Mouse (Mus musculus): Measurements from ENCODE around the gene Atp5b.
"Not testable (repeated sequence)": the region's sequence is repeated elsewhere in the genome, so short reads cannot be mapped to it uniquely, and the experiment has no call there.

Gene Atp5b

DNA sequence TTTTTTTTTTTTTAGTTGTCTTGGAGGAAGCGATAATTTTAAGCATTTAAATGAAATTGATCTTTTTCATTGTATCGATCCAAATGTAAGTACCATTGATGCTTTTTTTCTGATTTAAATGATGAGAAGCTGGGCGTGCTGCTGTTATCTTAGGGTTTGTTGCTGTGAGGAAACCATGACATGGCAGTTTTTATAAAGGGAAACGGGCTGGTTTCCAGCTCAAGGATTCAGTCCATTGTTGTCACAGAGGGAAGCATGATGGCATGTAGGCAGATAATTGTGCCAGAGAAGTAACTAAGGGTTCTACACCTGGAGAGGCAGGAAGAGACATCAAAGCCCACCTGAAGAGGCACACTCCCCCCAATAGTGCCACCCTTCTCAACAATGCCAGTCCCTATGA lies 13.9 kb upstream of the Atp5b start:
- no peak for DNase-seq (ENCODE audit: low read depth, low spot score)

DNA sequence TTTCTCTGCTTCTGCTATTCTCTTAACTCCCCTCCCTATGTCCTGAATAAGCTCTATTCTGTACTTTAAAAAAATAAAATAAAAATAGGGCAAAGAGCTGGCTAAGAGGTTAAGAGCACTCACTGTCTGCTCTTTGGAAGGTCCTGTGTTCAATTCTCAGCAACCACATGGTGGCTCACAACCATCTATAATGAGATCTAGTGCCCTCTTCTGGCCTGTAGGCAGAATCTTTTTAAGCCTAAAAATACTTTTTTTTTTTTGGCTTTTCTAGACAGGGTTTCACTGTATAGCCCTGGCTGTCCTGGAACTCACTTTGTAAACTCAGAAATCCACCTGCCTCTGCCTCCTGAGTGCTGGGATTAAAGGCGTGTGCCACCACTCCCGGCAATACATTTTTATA lies 12.6 kb upstream of the Atp5b start:
- not testable (repeated sequence) for DNase-seq (ENCODE audit: low read depth, low spot score)

DNA sequence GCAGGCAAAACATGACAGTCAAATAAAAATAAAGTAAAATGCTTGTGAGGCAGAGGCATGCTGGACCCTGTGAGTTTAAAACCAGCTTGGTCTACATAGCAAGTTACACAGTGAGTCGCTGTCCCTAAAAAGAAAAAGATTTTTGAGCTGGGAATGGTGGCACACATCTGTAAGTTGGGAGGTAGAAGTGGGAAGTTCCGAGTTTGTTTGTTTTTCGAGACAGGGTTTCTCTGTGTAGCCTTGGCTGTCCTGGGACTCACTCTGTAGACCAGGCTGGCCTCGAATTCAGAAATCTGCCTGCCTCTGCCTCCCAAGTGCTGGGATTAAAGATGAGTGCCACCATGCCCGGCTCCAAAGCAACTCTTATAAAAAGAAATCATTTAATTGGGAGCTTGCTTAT lies 4.8 kb upstream of the Atp5b start:
- DNase-seq (ENCODE audit: low read depth, low spot score): not testable (repeated sequence)

DNA sequence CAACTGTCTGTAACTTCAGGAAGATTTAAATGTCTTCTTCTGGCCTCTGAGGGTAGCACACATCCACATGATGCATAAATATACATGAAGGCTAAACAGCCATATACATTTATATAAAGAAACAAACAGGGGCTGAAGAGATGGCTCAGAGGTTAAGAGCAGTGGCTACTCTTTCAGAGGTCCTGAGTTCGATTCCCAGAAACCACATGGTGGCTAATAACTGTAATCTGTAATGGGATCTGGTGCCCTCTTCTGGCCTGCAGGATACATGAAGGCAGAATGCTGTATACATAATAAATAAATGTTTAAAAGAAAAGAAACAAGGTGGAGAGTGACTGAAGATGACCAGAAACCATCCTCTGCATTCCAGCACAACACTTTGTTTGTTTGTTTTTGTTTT lies 2.6 kb upstream of the Atp5b start:
- no peak for DNase-seq (ENCODE audit: low read depth, low spot score)

DNA sequence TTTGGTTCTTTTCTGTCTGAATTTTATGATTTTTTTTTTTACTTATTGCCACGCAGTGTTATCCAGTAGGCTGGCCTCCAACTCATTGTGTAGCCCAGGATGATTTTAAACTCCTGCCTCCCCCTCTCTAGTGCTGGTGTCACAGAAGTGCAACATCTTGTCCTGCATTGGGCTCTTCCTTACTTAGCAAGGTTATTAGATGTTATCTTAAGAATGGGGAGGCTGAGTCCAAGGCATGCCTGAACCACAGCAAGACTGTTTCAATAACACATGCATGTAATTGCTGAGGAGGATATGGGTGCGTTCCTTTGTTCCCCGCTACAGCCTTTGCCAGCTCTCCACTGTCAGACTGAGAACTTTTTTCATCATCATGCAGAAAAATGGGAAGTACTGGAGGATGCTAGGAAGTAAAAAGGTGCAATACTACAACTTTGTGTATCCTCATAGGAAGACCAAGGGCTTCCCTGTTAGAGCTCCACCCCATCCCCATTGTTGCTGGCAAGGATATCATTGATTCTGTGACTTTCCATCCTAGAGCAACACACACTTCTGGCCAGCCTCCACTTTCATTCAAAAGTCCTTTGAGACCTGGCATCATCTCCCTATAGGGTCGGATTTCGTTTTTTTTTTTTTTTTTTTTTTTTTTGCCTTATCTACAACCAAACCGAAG lies 1.1 kb upstream of the Atp5b start:
- DNase-seq (ENCODE audit: low read depth, low spot score): no peak

DNA sequence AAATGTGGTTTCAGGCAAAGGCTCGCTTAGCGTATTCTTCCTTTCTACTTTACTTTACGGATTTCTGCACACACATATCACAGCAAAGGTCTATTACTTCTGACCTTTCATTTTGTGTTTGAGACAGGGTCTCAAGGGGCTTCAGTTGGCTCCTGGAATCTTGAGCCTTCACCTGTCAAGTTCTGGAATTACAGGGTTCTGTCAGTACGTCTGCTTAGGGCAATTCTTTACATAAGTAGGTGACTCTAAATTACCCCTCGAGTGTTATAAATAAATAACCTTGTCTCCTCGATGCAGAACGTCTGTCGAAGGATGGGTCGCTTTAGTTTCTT lies 630 bp upstream of the Atp5b start:
- DNase-seq (ENCODE audit: low read depth, low spot score): no peak

DNA sequence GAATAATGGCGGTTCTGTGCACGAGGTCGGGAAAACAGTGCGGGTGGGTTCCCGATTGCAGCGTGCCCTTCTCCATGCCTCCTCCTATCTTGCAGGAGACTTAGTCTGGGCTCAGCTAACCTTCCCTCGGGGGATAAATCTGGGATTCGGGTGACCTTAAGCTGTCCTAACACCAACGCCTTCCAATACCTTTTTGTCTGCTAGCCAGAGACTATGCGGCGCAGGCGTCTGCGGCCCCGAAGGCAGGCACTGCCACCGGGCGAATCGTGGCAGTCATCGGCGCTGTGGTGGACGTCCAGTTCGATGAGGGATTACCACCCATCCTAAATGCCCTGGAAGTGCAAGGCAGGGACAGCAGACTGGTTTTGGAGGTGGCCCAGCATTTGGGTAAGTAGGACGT lies 615 bp downstream of the Atp5b start:
- DNase-seq (ENCODE audit: low read depth, low spot score): no peak

DNA sequence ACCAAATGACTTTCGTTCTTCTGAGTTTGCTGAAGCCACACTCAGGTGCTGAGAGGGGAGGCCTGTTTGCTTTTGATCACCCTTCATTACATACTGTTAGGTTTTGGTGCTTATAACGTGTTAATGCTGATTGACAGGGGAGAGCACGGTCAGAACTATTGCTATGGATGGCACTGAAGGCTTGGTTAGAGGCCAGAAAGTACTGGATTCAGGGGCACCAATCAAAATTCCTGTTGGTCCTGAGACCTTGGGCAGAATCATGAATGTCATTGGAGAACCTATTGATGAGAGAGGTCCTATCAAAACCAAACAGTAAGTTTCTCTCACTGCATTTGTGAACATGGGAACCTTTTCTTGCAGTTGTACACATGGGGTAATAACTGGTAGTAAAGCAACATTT lies 1.1 kb downstream of the Atp5b start:
- DNase-seq (ENCODE audit: low read depth, low spot score): no peak

DNA sequence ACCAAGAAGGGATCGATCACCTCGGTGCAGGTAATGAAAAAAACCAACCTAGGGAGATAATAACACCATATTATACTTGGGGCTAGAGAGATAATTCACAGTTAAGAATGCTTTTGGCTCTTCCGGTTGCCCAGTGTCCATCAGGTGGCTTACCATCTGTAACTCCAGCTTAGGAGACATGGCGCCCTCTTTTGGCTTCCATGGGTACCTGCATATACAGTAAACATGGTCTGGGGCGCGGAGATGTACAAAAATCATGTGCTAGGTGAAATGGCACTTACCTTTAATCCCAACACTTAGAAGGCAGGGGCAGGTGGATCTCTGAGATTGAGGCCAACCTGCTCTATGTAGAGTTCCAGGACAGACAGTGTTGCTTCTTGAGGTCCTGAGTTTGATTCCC lies 3.3 kb downstream of the Atp5b start:
- no peak for DNase-seq (ENCODE audit: low read depth, low spot score)

DNA sequence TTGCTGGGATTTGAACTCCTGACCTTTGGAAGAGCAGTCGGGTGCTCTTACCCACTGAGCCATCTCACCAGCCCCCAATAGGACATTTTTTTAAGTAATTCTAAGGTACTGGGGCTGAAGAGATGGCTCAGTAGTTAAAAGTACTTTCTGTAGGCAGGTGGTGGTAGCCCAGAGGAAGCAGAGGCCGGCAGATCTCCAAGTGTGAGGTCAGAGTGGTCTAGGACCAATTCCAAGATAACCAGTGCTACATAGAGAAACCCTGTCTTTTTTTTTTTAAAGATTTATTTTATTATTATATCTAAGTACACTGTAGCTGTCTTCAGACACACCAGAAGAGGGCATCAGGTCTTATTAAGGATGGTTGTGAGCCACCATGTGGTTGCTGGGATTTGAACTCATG lies 4.1 kb downstream of the Atp5b start:
- not testable (repeated sequence) for DNase-seq (ENCODE audit: low read depth, low spot score)

DNA sequence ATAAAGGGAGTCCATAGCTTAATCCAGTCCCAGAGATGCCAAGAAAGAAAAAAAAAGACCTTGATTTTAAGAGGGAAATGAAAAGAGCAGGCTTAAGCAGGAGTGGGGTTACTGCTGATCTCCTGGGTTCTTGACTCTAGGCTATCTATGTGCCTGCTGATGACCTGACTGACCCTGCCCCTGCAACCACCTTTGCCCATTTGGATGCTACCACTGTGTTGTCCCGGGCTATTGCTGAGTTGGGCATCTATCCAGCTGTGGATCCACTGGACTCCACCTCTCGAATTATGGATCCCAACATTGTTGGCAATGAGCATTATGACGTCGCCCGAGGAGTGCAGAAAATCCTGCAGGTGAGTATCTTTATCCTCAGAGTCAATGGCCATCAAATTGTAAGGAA lies 5.1 kb downstream of the Atp5b start:
- no peak for DNase-seq (ENCODE audit: low read depth, low spot score)

DNA sequence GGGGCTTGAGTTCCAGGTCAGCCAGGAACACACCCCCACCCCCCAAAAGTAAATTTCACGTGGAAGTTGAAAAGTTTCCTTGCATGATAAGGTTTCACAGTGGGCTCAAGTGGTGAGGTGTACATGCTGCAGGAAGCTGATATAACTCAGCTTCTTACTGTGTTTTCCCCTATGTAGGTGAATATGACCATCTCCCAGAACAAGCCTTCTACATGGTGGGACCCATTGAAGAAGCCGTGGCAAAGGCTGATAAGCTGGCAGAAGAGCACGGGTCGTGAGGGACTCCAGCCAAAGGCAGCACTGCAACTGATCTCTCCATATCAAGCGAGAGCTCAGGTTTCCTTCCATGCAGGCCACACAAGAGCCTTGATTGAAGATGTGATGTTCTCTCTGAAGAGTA lies 6.8 kb downstream of the Atp5b start:
- no peak for DNase-seq (ENCODE audit: low read depth, low spot score)

DNA sequence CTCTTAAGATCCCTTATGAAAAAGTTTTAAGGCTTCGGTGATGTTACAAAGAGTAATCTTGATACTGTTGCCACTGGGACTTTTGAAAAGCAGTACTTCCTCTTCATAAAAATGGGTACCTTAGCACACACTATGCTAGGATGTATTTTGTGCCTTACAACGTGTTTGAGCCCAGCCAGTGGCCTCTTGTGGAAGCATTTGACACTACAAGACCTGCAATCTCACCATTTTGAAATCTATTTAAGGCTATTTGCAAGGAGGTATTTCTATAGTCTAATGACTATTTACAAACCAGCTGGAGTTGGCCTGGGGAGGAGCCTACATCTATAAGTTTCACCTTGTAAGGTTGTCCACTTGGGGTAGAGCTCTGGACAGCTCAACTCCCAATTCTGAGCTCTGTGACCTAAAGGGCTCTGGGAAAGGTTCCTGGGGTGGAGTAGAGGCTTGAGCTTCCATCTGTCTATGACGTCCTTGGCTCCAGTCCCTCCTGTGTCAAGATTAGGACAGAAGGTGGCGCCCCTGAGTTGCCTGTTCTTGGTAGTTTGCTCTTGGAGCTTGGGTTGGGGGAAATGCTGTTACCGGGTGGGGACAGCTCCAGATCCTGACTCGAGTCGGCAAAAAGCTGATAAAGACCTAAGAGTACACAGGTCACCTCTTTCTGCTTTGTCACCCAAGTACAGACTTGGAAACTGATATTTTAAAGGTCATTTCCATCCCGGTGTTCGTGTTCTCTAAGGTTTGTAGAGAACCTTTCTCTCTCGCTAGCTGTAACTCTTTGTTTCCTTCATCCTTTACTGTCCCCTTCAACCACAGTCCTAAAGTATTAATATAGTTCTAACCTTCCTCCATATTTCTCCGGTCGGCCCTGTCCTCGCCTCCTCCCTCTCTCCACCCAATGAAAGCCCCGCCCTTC lies 7.8 kb downstream of the Atp5b start:
- DNase-seq (ENCODE audit: low read depth, low spot score): peak; percentile 72

DNA sequence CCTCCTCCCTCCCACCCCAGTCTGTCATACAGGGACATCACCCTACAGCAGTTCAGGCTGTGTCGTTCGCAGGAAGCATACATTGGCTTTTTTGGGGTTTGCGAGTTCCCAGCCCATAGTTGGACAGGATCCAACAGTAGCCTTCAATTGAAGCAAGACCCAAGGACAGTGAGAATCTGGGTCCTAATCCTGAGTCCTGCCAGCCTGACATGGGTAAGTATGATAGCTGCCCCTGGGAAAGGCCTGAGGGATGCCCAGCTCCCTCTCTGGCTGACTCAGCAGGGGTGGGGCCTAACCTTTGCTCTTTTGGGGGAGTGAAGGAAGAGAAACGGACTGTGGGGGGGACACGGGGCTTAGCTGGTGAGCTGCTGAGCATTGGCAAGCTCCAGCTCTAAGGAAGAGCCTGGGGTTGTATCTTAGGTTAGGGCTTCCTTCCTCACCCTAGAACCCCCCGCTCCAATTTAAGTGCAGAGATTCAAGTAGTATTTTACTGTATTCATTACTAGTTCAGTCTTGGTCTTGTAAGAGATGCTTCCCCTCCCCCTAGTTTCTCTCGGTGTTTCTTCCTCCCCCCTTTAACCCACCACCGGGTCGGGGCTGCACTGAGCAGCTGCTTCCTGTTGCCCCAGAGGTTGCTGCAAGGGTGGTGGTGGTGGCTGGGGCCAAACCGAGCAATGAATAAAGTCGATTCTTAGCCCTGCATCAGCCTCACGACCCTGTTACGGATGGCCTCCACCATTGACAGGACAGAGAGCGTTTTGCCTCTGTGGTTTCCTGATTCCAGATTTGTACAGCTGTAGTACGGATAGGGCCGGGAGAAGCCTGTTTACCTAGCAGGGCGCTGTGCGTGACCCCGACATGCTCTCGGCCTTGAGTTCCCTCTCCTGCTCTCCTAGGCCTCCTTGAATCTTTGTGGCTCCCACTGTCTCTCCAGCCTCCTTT lies 8.8 kb downstream of the Atp5b start, which contains the start of gene Baz2a:
Gene Baz2a (plus strand): TSS at position 14 of the 942 bp plus-strand sequence.
- DNase-seq (ENCODE audit: low read depth, low spot score): no peak

DNA sequence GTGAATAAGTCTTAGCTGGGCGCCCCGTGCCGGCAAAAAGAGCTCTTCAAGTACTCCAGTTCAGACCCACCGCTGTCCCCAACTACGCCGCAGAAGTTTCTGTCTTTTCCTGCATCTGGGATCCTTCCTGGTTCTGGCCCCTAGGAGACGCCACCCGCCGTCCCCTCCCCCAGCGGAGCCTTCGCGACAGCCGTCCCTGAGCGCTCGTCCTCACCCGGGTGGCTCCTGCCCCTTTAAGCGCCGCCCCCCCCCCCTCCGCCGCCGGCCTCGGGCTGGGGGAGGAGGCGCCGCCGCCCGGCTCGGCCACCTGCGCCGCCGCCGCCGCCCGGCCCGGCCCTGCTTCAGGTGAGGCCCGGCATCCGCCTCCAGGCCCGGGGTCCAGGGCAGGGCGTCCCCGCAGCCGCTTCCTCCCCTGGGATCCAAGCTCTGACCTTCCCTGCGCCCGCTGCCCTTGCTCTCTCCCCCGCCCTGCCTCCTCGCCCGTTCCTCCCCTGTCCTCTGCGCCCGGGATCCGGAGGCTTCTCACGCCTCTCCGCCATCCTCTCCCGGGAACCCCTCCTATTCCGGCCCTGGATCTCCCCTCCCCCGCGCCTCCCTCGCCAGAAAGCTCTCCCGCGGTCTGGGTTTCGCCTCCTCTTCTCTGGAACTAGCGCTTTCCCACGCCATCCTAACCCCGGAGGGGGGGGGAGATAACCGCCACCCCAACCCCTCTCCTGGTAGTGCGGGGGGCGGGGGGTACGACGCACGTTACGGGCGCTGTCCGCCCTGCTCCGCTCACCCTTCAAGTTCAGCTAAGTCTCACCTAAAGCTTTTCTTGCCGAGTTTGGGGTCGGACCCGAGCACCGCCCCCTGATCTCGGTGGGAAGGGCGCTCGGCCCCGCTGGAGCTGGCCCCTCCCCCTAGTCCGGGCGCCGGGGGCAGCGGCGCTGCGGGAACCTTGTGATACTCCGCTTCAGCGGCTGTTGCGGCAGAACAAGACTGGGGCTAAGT lies 9.7 kb downstream of the Atp5b start:
- DNase-seq (ENCODE audit: low read depth, low spot score): no peak

DNA sequence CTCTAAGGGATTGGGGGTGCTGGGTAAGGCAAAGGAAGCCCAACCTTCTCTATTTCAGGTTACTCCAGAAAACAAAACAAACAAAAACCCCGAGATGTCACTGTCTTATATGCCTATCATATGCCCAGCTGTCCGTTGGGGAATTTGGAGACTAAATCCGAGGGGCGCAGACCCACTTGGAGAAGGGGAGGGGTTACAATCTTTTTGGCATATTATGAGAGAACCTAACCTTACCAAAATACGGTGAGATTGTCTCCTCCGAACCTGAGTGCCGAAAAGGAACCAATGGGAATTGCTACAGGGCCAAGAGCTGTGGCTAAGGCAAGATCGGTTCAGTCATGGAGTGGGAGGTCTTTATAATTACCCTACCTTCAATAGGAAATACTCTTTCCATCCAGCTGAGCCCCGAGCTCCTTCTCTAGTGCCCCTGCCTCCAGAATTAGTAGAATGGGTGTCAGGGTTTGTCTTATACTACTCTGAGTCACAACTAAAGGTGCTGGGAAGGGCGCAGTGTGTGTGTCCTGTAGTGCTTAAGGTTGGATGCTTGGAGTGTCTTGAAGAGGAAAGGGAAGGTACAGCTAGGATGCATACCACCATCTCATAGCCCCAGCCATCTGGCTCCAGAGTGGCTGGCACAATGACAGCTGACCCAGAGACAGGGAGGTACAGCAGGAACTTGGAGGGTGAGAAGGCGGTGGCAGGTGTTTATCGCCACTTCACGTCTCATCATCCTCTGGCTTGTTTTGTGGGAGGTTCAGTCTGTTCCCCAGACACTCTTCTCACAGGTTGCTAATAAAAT lies 10.6 kb downstream of the Atp5b start:
- DNase-seq (ENCODE audit: low read depth, low spot score): no peak

DNA sequence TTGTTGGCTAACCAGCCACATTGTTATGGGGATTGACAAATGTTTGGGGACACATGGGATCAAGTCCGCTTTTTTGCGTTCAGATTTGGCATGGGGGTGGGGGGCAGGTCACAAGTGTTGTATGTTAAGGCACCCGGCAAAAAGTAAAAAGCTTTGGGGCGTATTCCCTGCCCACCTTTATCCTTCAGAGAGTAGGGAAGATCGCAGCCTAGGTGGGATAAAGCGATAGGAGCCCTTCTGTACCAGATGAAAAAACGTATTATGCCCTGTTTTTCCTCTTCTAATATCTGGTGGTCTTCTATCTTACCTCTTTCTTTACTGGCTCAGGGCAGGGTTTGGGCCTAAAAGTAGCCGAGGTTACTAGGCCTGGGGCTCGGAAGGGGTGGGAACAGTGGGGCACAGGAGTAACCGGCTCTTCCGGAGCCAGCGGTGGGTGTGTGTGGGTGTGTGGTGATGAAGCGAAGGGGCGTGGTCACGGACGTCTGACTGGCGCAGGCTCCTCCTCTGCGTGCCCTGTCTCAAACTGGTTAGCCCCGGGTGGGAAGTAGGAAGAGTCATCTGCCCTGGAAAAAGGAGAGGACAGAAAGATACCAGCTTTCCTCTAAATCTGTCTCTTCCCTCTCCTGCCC lies 11.4 kb downstream of the Atp5b start:
- DNase-seq (ENCODE audit: low read depth, low spot score): no peak

DNA sequence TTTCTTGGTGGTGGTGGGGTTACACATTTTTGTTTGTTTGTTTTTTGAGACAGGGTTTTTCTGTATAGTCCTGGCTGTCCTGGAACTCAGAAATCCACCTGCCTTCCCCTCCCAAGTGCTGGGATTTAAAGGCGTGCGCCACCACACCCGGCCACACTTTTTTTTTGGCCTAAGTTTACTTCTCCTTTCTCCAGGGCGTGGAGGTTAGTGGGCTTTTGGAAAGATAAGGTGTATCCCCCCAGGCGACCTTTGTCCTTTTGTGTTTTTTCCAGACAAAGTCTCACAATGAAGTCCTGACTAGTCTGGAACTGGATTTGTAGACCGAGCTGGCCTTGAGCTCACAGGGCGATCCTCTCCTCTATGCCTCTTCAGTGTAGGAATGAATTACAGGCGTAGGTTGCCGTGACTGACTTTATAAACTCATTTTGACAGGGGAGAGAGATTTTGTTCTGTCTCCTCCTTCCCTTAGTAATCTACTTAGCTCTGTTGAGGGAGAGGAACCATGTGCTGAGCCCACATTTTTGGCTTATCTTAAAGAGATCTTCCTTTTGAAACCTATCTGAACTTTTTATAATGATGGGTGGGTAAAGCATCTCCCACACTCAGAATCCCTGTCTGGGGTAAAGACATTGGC lies 12.0 kb downstream of the Atp5b start:
- DNase-seq (ENCODE audit: low read depth, low spot score): no peak

DNA sequence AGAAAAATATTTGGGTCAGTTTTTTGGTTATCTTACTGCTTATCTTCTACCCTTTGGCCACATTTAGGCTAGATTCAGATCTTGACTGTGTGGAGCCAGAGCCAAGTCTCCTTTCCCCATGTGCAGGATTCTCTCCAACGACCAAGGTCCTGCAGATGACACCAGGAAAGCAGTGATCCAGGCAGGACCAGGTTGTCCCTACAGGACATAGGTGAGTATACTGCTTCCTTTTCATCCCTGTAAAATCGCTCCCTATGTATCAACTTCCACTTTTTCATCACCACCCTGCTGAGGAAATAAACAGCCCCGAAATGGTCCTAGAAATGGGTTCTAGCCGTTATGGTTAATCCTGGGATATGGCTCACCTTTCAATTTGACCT lies 13.2 kb downstream of the Atp5b start:
- no peak for DNase-seq (ENCODE audit: low read depth, low spot score)
